Mouse (Mus musculus): Measurements from ENCODE around the gene Esam.

Esam gene

DNA sequence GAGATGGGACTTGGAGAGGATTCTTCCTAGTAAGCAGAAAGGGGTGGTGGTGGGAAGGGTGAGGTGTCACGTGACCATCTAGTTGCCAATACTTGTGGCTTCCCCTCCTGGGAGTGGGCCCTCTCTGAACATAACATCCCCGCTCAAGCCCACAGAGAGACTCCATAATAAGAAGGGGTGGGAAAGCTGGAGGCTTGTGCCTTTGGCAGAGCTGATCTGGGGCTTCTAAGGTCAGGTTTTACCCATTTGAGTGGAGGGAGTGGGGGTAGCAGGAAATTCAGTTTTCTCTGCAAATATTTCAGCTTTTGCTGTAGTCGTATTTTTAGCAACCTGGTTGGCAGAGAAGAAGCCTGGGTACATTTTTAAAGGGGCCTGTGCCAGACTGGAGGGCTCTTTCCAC is 28.5 kb downstream of the Esam start:
- DNase-seq, result no peak

GRCm38 (mm10) chr9:37560617-37561016 is 32.7 kb downstream of the Esam start:
- no peak for DNase-seq

DNA sequence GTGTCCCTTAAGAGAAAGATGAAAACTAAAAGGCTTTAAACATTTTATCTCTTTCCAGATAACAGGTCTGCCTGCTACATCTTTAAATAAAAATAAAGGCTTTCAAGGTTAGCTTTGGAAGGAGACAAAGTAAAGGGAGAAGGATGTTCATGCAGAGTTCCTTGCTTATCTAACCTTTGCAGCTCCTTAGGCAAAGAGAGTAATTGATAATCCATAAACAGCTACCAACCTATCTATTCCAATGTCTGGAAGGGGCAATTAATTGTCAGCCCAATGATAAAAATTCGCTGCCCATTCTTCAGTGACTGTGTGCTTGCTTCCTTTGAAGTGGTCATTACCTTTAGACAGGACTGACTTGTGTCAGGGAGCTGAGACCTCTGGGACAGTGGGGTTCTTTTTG is 35.9 kb downstream of the Esam start:
- DNase-seq, result no peak

DNA sequence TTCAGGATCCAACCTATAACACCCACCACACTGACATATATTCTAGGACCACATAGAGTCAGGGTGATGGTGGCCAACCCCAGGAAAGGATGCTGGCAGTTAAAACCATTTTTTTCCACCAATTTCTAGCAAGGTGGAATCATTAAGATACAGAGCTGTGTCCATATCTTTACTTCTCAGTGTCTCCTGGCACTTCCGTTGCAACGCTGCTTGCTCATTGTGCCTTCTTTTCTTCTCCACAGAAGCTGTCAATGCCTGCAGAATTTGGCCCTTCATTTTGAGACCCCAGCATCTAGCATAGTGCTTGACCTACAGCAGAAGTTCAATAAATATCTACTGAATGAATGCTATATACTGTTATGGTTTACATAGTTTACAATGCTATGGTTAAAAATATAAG is 39.1 kb downstream of the Esam start:
- no peak for DNase-seq

GRCm38 (mm10) chr9:37567454-37567853 is 39.6 kb downstream of the Esam start:
- DNase-seq, result no peak

- no peak for DNase-seq
Observed at GRCm38 (mm10) chr9:37567892-37568604, 40.2 kb downstream of the Esam start.

DNA sequence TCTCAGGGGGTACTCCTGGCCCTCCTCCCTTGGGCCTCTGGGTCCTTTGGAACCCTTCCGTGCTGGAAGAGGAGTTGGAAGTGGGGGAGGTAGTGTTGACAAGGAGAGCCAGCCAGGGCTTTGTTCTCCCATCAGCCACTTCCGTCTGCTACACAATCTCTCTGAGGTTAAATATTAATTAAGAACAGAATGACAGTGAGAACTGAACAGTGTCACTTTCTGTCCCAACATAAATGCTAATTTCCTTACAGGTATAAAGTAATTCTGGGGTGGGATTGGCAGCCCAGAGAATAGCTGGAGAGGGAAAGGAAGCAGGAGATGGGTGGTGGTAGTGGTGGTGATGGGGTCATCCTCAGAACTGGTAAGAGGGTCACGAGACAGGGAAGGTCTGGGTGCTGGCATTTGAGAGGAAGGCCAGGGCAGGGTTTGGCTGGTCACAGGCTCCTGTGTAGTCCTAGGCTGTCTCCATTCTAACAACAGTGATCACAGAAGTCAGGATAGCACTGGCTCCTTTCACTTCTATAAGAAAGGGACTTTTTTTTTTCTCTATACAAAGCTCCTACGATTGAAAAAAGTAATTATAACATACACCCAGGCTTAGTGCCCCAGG is 40.8 kb downstream of the Esam start:
- DNase-seq, result no peak

GRCm38 (mm10) chr9:37569231-37569835 is 41.5 kb downstream of the Esam start:
- no peak for DNase-seq

GRCm38 (mm10) chr9:37572204-37572876 is 44.5 kb downstream of the Esam start:
- no peak for DNase-seq

DNA sequence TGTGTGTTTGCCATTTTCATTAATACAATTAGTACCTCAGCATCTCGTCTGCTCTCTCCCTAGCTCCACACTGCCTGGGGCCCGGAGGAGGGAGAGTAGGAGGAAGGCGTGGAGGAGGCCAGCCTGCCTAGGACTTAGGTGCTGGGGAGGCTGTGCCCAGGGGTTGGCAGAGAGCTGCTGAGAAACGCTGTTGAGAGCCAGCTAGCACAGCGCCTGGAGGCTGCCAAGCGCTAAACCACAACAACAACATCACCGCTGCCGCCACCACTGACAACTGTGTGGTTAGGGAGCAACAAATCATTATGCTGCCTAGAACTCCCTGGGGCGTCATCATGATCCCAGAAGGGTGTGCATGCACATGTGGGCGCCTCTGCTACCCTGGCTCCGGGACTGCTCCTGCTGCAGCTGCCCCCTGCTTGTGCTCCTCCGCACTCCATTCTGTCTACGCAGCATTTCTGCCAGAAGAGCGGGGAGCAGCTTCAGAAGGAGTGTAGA is 48.6 kb downstream of the Esam start:
- DNase-seq, result no peak

- no peak for DNase-seq
Observed at GRCm38 (mm10) chr9:37583594-37583993, 55.7 kb downstream of the Esam start.

GRCm38 (mm10) chr9:37586718-37587117 is 58.8 kb downstream of the Esam start:
- no peak for DNase-seq
